Mouse (Mus musculus): ENCODE results near the gene Spata17. TPM values are rescaled to one million over a fixed set of nuclear protein-coding genes. Genes with fewer than 3 reads are reported as not detected.
"Not testable (repeated sequence)": the region's sequence is repeated elsewhere in the genome, so short reads cannot be mapped to it uniquely, and the experiment has no call there.

The Spata17 gene
- polyA plus RNA-seq, 1 experiment from 2014 or later = 1.5 TPM

GRCm38 (mm10) chr1:187155658-187156057 lies 59.6 kb downstream of the Spata17 start:
- no peak for ATAC-seq (replicated peaks; ENCODE audit: insufficient number of reproducible peaks, low FRiP score, low TSS enrichment)
- no peak overlapping the region for H3K27ac ChIP-seq (ENCODE audit: low read depth, low read length)
- no peaks in the 10 kb centered on the region for H3K27me3 ChIP-seq (ENCODE audit: control insufficient read depth, insufficient read depth, low read length)
- no peaks in the 10 kb centered on the region for H3K9me3 ChIP-seq (replicated peaks; ENCODE audit: control insufficient read depth, low read length)
- H3K36me3 ChIP-seq (ENCODE audit: control insufficient read depth, insufficient read depth, low read length) = no peaks in the 10 kb centered on the region
- no peaks in the 10 kb centered on the region for H3K4me1 ChIP-seq (ENCODE audit: control insufficient read depth, insufficient read depth, low read length)
- H3K4me3 ChIP-seq (ENCODE audit: low read depth, low read length) = no peak overlapping the region
- H3K4me2 ChIP-seq = no peak overlapping the region
- H3K9ac ChIP-seq (ENCODE audit: low read depth, low read length) = no peak overlapping the region

DNA sequence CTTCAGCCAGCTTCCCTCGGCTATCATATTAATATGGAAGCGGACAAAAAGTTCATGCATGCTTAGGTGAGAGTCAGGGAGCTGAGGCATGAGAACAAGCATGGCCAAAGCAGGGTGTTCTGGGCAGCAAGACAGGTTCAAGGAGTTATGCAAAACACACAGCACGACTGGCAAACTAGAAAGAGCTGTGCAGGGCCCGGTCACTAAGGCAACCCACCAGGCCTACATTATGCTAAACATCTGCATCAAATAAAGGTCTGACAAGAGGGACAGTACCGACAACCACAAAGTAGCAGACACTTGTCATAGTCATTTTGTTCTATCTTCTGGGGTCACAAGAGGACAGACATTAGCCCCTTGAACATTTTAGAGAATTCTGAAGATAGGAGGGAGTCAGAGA lies 61.6 kb downstream of the Spata17 start:
- WGBS (ENCODE audit: insufficient replicate concordance) = 70% methylated on average over 5 of the region's 5 CpGs
- Histone ChIP-seq H3K4me1 (ENCODE audit: control insufficient read depth, insufficient read depth, low read length) (no peaks in the 10 kb centered on the region), H3K27me3 (ENCODE audit: control insufficient read depth, insufficient read depth, low read length) (no peaks in the 10 kb centered on the region), H3K27ac (ENCODE audit: low read depth, low read length) (no peak overlapping the region), H3K4me3 (ENCODE audit: low read depth, low read length) (no peak overlapping the region), H3K36me3 (ENCODE audit: control insufficient read depth, insufficient read depth, low read length) (no peaks in the 10 kb centered on the region), H3K9ac (ENCODE audit: low read depth, low read length) (no peak overlapping the region), H3K4me2 (no peak overlapping the region), H3K9me3 (replicated peaks; ENCODE audit: control insufficient read depth, low read length) (no peaks in the 10 kb centered on the region)
- no peak for ATAC-seq (replicated peaks; ENCODE audit: insufficient number of reproducible peaks, low FRiP score, low TSS enrichment)

GRCm38 (mm10) chr1:187152571-187152970 lies 62.7 kb downstream of the Spata17 start:
- H3K9ac ChIP-seq (ENCODE audit: low read depth, low read length) = no peak overlapping the region
- no peak overlapping the region for H3K4me2 ChIP-seq
- no peaks in the 10 kb centered on the region for H3K27me3 ChIP-seq (ENCODE audit: control insufficient read depth, insufficient read depth, low read length)
- no peaks in the 10 kb centered on the region for H3K9me3 ChIP-seq (replicated peaks; ENCODE audit: control insufficient read depth, low read length)
- no peak overlapping the region for H3K4me3 ChIP-seq (ENCODE audit: low read depth, low read length)
- H3K4me1 ChIP-seq (ENCODE audit: control insufficient read depth, insufficient read depth, low read length) = no peaks in the 10 kb centered on the region
- no peak overlapping the region for H3K27ac ChIP-seq (ENCODE audit: low read depth, low read length)
- no peak for ATAC-seq (replicated peaks; ENCODE audit: insufficient number of reproducible peaks, low FRiP score, low TSS enrichment)
- 86% methylated on average over 2 of the region's 2 CpGs for WGBS (ENCODE audit: insufficient replicate concordance)
- H3K36me3 ChIP-seq (ENCODE audit: control insufficient read depth, insufficient read depth, low read length) = no peaks in the 10 kb centered on the region

DNA sequence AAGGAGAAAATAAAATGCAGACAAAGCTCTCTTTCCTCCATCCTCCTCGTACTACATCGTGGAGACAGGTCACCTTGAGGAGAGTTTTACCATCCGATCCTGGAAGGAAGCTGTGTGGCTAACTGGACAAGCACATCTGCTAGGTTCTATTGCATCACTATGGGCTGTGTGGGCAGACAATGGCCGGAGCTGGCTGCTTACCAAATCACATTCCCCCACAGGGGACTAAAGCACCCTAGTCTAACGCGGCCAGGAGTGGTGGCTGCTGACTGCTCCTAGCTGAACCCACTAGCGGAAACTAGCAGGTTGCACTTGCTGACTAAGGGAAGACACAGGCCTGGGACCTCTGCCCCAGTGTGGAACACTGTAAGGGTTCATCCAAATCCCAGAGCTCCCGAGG lies 72.3 kb downstream of the Spata17 start:
- no peaks in the 10 kb centered on the region for H3K36me3 ChIP-seq (ENCODE audit: control insufficient read depth, insufficient read depth, low read length)
- 65% methylated on average over 8 of the region's 8 CpGs for WGBS (ENCODE audit: insufficient replicate concordance)
- no peaks in the 10 kb centered on the region for H3K27me3 ChIP-seq (ENCODE audit: control insufficient read depth, insufficient read depth, low read length)
- no peak overlapping the region for H3K9ac ChIP-seq (ENCODE audit: low read depth, low read length)
- H3K27ac ChIP-seq (ENCODE audit: low read depth, low read length) = no peak overlapping the region
- no peak overlapping the region for H3K4me3 ChIP-seq (ENCODE audit: low read depth, low read length)
- ATAC-seq (replicated peaks; ENCODE audit: insufficient number of reproducible peaks, low FRiP score, low TSS enrichment) = no peak
- H3K4me1 ChIP-seq (ENCODE audit: control insufficient read depth, insufficient read depth, low read length) = no peaks in the 10 kb centered on the region
- H3K9me3 ChIP-seq (replicated peaks; ENCODE audit: control insufficient read depth, low read length) = no peaks in the 10 kb centered on the region
- H3K4me2 ChIP-seq = no peak overlapping the region

DNA sequence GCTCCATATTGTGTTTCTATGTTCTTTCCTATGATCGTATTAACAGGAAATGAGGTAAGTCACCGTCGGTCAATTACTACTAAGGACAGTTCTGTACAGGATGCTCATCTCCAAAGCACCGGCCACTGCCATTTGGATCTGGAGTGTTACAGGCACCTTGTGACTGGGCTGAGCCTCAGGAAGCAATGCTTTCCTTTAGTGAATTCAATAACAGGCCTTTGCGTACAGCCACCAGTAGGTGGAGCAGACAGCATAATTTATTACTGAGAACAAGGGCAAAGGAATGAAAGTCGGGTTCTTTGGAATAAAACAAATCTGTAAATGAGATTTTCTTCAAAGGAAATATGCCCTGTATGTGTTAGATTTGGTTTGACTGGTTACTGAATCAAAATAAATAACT lies 77.8 kb downstream of the Spata17 start:
- Histone ChIP-seq H3K9ac (ENCODE audit: low read depth, low read length) (no peak overlapping the region), H3K4me2 (no peak overlapping the region), H3K9me3 (replicated peaks; ENCODE audit: control insufficient read depth, low read length) (no peaks in the 10 kb centered on the region), H3K27ac (ENCODE audit: low read depth, low read length) (no peak overlapping the region), H3K36me3 (ENCODE audit: control insufficient read depth, insufficient read depth, low read length) (no peaks in the 10 kb centered on the region), H3K4me1 (ENCODE audit: control insufficient read depth, insufficient read depth, low read length) (peaks cover 3% of the 10 kb centered on the region; the same call in 1 of the 2 replicates), H3K27me3 (ENCODE audit: control insufficient read depth, insufficient read depth, low read length) (no peaks in the 10 kb centered on the region), H3K4me3 (ENCODE audit: low read depth, low read length) (no peak overlapping the region)
- WGBS (ENCODE audit: insufficient replicate concordance) = 36% methylated on average over 6 of the region's 6 CpGs
- no peak for ATAC-seq (replicated peaks; ENCODE audit: insufficient number of reproducible peaks, low FRiP score, low TSS enrichment)

DNA sequence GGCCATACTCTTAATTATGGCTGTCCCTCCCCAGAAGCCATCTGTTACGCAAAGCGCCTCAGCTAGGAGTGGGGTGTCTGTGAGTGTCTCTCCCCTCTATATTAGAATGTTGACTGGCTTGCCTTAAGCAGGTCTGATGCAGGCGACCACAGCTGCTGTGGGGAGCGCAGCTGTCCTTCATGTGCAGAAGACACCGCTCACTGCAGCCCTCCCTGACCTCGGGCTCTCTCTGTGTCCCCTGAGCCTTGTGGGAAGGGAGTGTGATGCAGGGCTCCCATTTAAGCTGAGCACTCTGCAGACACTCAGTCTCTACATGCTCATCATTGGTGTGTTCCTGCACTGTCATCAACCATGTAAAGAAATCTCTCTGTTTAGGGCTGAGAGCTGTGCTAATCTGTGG lies 79.4 kb downstream of the Spata17 start:
- WGBS (ENCODE audit: insufficient replicate concordance) = 85% methylated on average over 6 of the region's 6 CpGs
- H3K27me3 ChIP-seq (ENCODE audit: control insufficient read depth, insufficient read depth, low read length) = no peaks in the 10 kb centered on the region

DNA sequence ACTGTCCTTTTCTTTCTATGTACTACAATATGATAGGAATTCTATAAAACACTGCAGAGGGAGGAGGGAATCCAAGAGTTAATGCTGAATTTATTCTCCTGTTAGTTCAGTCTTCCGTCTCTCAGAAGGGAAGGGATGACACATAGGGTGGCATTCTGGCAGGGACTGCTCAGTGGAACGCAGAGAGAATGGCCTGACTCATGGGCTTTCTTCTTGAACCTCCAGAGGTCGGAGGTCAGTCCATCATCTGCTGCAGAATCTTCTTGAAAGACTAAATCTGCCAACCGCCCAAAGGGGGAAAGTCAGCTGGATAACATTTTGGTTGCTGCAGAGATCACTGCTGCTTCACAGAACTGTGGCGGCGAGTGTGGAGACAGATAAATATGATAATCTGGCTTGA lies 81.4 kb downstream of the Spata17 start:
- ATAC-seq (replicated peaks; ENCODE audit: insufficient number of reproducible peaks, low FRiP score, low TSS enrichment) = no peak
- H3K4me1 ChIP-seq (ENCODE audit: control insufficient read depth, insufficient read depth, low read length) = peaks cover 3% of the 10 kb centered on the region; the same call in 1 of the 2 replicates

More for the DNA sequence above, 79.4 kb downstream of the Spata17 start:
- no peak for ATAC-seq (replicated peaks; ENCODE audit: insufficient number of reproducible peaks, low FRiP score, low TSS enrichment)
- H3K9ac ChIP-seq (ENCODE audit: low read depth, low read length) = no peak overlapping the region
- no peak overlapping the region for H3K27ac ChIP-seq (ENCODE audit: low read depth, low read length)
- H3K4me2 ChIP-seq = no peak overlapping the region
- H3K4me3 ChIP-seq (ENCODE audit: low read depth, low read length) = no peak overlapping the region
- H3K4me1 ChIP-seq (ENCODE audit: control insufficient read depth, insufficient read depth, low read length) = peaks cover 3% of the 10 kb centered on the region; the same call in 1 of the 2 replicates
- no peaks in the 10 kb centered on the region for H3K9me3 ChIP-seq (replicated peaks; ENCODE audit: control insufficient read depth, low read length)
- H3K36me3 ChIP-seq (ENCODE audit: control insufficient read depth, insufficient read depth, low read length) = no peaks in the 10 kb centered on the region

DNA sequence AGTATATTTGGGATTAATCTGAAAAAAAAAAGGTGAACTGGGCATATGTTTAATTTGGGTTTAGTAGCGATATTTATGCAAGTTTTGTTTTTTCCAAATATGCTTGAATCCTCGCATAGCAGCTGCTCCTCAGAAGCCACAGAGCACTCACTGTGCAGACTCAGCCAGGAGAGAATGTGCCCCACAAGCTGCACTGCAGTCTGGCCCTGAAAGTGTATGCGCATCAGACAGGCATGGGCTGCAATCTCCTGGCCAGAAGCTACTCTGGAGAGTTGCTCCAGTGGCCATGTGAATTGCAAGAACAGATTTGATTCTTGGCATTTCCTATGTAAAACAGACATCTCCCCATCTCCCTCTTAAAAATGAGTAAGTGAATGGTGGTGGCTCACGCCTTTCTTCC lies 82.9 kb downstream of the Spata17 start:
- no peak overlapping the region for H3K9ac ChIP-seq (ENCODE audit: low read depth, low read length)
- 85% methylated on average over 4 of the region's 4 CpGs for WGBS (ENCODE audit: insufficient replicate concordance)
- H3K9me3 ChIP-seq (replicated peaks; ENCODE audit: control insufficient read depth, low read length) = no peaks in the 10 kb centered on the region
- no peak overlapping the region for H3K4me2 ChIP-seq
- H3K4me3 ChIP-seq (ENCODE audit: low read depth, low read length) = no peak overlapping the region
- no peak for ATAC-seq (replicated peaks; ENCODE audit: insufficient number of reproducible peaks, low FRiP score, low TSS enrichment)
- no peaks in the 10 kb centered on the region for H3K27me3 ChIP-seq (ENCODE audit: control insufficient read depth, insufficient read depth, low read length)
- peaks cover 3% of the 10 kb centered on the region; the same call in 1 of the 2 replicates for H3K4me1 ChIP-seq (ENCODE audit: control insufficient read depth, insufficient read depth, low read length)
- H3K36me3 ChIP-seq (ENCODE audit: control insufficient read depth, insufficient read depth, low read length) = no peaks in the 10 kb centered on the region
- H3K27ac ChIP-seq (ENCODE audit: low read depth, low read length) = no peak overlapping the region

More for the DNA sequence above, 81.4 kb downstream of the Spata17 start:
- Histone ChIP-seq H3K36me3 (ENCODE audit: control insufficient read depth, insufficient read depth, low read length) (no peaks in the 10 kb centered on the region), H3K27ac (ENCODE audit: low read depth, low read length) (no peak overlapping the region), H3K9me3 (replicated peaks; ENCODE audit: control insufficient read depth, low read length) (no peaks in the 10 kb centered on the region), H3K27me3 (ENCODE audit: control insufficient read depth, insufficient read depth, low read length) (no peaks in the 10 kb centered on the region), H3K4me2 (no peak overlapping the region), H3K4me3 (ENCODE audit: low read depth, low read length) (no peak overlapping the region), H3K9ac (ENCODE audit: low read depth, low read length) (no peak overlapping the region)
- WGBS (ENCODE audit: insufficient replicate concordance) = 81% methylated on average over 6 of the region's 6 CpGs

- not testable (repeated sequence) for H3K27me3 ChIP-seq (ENCODE audit: control insufficient read depth, insufficient read depth, low read length); H3K27ac ChIP-seq (ENCODE audit: low read depth, low read length); H3K4me2 ChIP-seq; H3K4me1 ChIP-seq (ENCODE audit: control insufficient read depth, insufficient read depth, low read length); H3K9me3 ChIP-seq (replicated peaks; ENCODE audit: control insufficient read depth, low read length); ATAC-seq (replicated peaks; ENCODE audit: insufficient number of reproducible peaks, low FRiP score, low TSS enrichment); H3K9ac ChIP-seq (ENCODE audit: low read depth, low read length); H3K4me3 ChIP-seq (ENCODE audit: low read depth, low read length); H3K36me3 ChIP-seq (ENCODE audit: control insufficient read depth, insufficient read depth, low read length)
- 89% methylated on average over 2 of the region's 2 CpGs for WGBS (ENCODE audit: insufficient replicate concordance)
Observed at GRCm38 (mm10) chr1:187127548-187127947, 87.7 kb downstream of the Spata17 start.
